Mouse (Mus musculus) brown adipose tissue, adult 24 weeks (tissue): Measurements from ENCODE around the gene Elk4. TPM values are rescaled to one million over a fixed set of nuclear protein-coding genes. Genes with fewer than 3 reads are reported as not detected.

Experiments used
- H3K27ac ChIP-seq: fragments of 200-500 bp; replicated peaks from 2 replicates; pipeline ENCODE4 v1.5.1; 2012; ENCODE audit warnings: low read depth, mild to moderate bottlenecking, low read length
- H3K4me1 ChIP-seq: fragments of 200-500 bp; 2 replicates; pipeline ENCODE4 v1.6.1; 2012; ENCODE audit warnings: low read length, mixed read lengths; ENCODE audit not compliant: control insufficient read depth, insufficient read depth, insufficient read length
- H3K4me3 ChIP-seq: fragments of 200-500 bp; 2 replicates; pipeline ENCODE4 v1.5.1; 2012; ENCODE audit warnings: low read depth, mild to moderate bottlenecking, low read length, moderate library complexity; ENCODE audit not compliant: insufficient read depth
- polyA plus RNA-seq: library from polyadenylated mRNA; stranded (reverse); fragments of >200 nt; gene quantifications from 2 replicates; pipeline ENCODE4 v1.2.4, GENCODE M21; 2012; ENCODE audit not compliant: missing spikeins, insufficient read depth, insufficient read length

The Elk4 gene
- polyA plus RNA-seq, 1 experiment, result 38.8 TPM

- Histone ChIP-seq H3K27ac (no peak overlapping the region), H3K4me3 (no peak overlapping the region), H3K4me1 (no peaks in the 10 kb centered on the region)
These were observed 12.5 kb downstream of the Elk4 start for GRCm38 (mm10) chr1:132019876-132020275.

GRCm38 (mm10) chr1:132022107-132022506 is 14.7 kb downstream of the Elk4 start:
- Histone ChIP-seq H3K4me1 (no peaks in the 10 kb centered on the region), H3K4me3 (no peak overlapping the region), H3K27ac (no peak overlapping the region)

- Histone ChIP-seq H3K27ac (no peak overlapping the region), H3K4me1 (no peaks in the 10 kb centered on the region; the same call in 1 of the 2 replicates), H3K4me3 (no peak overlapping the region)
These were observed 19.7 kb downstream of the Elk4 start for GRCm38 (mm10) chr1:132026925-132027646.

DNA sequence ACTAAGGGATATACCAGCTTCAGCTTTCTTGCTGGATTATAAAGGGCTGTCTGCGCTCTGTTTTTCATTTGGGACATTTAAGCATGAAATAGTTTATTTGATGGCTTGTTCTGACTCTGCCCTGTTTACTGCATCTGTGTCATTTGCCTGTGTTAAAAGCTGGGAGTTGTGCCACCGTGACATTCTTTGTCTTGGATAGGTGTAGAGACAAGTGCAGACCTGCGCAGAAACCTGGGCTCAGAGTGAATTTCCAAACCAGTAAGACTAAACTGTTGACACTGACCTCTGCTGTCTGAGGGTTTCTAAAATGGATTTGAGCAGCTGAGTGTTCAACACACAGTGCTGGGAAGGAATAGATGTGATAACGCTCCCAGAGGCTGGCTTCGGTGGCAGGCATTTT is 20.6 kb downstream of the Elk4 start:
- Histone ChIP-seq H3K27ac (no peak overlapping the region), H3K4me3 (no peak overlapping the region), H3K4me1 (no peaks in the 10 kb centered on the region; the same call in 1 of the 2 replicates)

DNA sequence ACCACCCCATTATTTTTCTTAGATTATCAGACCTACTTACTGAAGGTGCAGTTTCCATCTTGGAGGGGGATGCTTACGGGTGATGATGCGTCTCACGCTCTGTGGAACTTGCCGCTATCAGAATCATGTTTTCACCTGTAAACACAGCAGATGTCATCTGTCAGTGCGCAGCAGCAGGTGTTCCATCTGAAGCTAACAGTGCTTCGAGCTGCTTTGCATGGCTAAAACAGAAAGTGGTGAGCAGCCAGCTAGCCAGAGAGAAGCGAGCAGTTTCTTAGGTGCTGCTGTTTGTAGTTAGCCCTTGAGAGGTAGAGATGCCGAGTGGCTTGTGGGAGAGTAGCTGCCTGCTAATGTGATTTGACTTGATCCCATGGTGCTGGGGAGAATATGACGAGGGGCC is 21.0 kb downstream of the Elk4 start:
- H3K4me3 ChIP-seq, result no peak overlapping the region
- H3K4me1 ChIP-seq, result no peaks in the 10 kb centered on the region; the same call in 1 of the 2 replicates
- no peak overlapping the region for H3K27ac ChIP-seq

DNA sequence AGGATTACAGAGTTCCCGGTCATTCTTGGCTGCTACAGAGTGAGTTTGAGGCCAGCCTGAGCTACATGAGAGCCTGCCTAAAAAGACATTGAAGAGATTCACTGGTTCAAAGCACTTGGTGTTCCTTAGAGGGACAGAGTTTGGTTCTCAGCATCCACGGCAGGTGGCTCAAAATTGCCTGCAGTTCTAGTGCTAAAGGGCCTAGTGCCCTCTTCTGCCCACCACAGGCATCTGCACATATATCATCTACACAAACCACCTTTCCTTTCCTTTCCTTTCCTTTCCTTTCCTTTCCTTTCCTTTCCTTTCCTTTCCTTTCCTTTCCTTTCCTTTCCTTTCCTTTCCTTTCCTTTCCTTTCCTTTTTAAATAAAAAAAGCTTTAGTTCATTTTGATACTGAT is 23.2 kb downstream of the Elk4 start:
- H3K4me1 ChIP-seq, result no peaks in the 10 kb centered on the region; the same call in 1 of the 2 replicates
- no peak overlapping the region for H3K4me3 ChIP-seq
- no peak overlapping the region for H3K27ac ChIP-seq

- H3K27ac ChIP-seq, result no peak overlapping the region
- no peaks in the 10 kb centered on the region; the same call in 1 of the 2 replicates for H3K4me1 ChIP-seq
- H3K4me3 ChIP-seq, result no peak overlapping the region
These were observed 24.8 kb downstream of the Elk4 start for GRCm38 (mm10) chr1:132032172-132032571.

- H3K4me1 ChIP-seq, result peaks cover 18% of the 10 kb centered on the region
- no peak overlapping the region for H3K27ac ChIP-seq
- H3K4me3 ChIP-seq, result no peak overlapping the region
These were observed 30.3 kb downstream of the Elk4 start for GRCm38 (mm10) chr1:132037746-132038145.

DNA sequence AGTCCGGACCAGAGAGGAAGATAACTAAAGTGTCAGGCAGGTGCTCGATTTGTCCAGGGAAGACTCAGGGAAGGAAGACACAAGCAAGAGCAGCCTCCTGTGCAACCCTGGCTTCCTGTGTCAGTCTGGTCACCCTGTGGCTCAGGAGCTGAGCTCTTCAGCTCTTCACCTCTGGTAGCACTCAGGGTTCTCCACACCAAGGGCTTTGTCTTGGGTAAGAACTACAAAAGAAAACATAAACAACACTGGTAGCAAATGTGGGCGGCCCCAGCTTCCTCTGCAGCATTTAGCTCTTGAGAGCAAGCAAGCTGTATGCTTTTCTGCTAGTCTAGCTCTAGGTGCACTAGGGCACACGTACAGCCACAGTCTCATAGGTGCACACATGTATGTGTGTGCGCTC is 31.3 kb downstream of the Elk4 start:
- Histone ChIP-seq H3K27ac (no peak overlapping the region), H3K4me3 (no peak overlapping the region), H3K4me1 (peaks cover 18% of the 10 kb centered on the region)

DNA sequence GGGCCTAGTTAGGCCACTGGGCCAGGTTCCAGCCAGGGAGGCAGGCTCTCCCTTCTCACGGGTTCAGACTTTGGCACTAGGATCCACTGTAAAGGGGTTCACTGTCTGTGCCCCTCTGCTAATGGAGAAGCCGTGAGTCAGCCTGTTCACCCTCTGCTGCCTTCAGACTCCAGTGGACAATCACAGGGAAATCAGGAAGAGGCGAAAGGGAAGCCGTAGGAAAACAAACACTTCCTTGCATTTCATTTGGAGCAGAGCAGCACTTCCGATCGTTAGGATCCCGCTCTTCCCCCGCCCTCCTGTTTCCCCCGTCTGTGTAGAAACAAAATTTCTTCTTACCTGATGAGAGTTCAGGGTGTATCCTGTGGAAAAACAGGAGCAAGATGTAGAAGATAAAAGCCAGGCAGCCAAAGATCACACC is 32.8 kb downstream of the Elk4 start:
- peak overlapping the region; percentile 84 for H3K27ac ChIP-seq
- no peak overlapping the region for H3K4me3 ChIP-seq
- peaks cover 18% of the 10 kb centered on the region for H3K4me1 ChIP-seq

DNA sequence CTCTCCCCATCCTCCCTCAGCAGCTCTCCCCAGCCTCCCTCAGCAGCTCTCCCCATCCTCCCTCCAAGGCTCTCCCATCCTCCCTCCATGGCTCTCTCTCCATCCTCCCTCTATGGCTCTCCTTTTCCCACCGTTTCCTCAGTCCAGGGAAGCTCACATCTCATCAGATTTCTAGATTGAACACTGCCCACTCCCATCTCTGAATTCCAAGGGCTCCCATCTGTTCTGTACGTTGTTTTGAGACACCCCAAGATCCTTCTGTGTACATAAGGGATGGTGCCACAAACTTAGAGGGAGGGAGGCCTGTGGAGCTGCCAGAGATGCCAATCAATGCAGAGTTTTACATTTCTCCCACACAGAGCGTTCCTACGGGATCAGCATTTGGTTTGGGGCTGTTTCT is 36.4 kb downstream of the Elk4 start:
- no peak overlapping the region for H3K4me3 ChIP-seq
- H3K27ac ChIP-seq, result no peak overlapping the region
- peaks cover 18% of the 10 kb centered on the region for H3K4me1 ChIP-seq

GRCm38 (mm10) chr1:132046143-132046735 is 38.8 kb downstream of the Elk4 start:
- Histone ChIP-seq H3K27ac (no peak overlapping the region), H3K4me3 (no peak overlapping the region), H3K4me1 (peaks cover 6% of the 10 kb centered on the region; the same call in 1 of the 2 replicates)

GRCm38 (mm10) chr1:132051746-132052145 is 44.3 kb downstream of the Elk4 start:
- no peak overlapping the region for H3K4me3 ChIP-seq
- no peak overlapping the region for H3K27ac ChIP-seq
- no peaks in the 10 kb centered on the region for H3K4me1 ChIP-seq

DNA sequence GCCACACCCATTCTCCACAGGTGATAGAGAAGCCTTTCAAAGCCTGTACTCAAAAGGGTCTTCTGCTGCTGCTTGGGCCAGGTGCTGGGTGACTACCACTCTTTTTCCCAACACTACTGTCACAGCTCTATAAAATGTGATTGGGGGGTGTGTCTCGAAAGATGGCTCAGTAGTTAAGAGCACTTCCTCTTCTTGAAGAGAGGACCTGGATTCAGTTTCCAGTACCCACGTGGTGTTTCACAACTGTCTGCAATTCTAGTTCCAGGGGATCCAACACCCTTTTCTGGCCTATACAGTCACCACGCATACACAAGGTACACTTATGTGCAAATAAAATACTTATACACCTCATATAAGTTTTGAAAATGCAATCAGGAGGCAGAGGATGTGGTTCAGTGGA is 47.0 kb downstream of the Elk4 start:
- H3K4me1 ChIP-seq, result no peaks in the 10 kb centered on the region
- no peak overlapping the region for H3K4me3 ChIP-seq
- H3K27ac ChIP-seq, result no peak overlapping the region

GRCm38 (mm10) chr1:132055054-132055664 is 47.8 kb downstream of the Elk4 start:
- H3K27ac ChIP-seq, result no peak overlapping the region
- no peak overlapping the region for H3K4me3 ChIP-seq
- H3K4me1 ChIP-seq, result no peaks in the 10 kb centered on the region

DNA sequence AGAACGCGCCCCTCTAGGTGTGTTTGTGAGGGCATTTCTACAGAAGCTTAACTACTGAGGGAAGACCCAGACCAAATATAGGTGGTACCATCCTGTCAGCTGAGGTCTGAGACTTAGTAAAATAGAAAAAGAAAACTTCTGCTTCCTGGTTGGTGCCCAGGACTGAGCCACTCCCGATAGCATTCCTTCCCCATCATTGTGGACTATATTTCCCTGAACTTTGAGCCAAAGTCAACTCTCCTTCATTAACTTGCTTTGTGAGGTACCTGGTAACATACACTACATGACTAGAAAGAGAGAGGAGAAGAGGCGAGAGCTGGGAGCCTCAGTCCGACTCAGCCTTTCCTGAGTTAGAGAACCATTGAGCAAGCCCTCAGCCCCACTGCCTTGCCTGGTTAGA is 51.2 kb downstream of the Elk4 start:
- Histone ChIP-seq H3K27ac (no peak overlapping the region), H3K4me1 (no peaks in the 10 kb centered on the region), H3K4me3 (no peak overlapping the region)
